Mouse (Mus musculus) Patski (cell line): ENCODE data around the gene Nol9. TPM values are rescaled to one million over a fixed set of nuclear protein-coding genes. Genes with fewer than 3 reads are reported as not detected.

ENCODE experiments used
- ATAC-seq: fragments of 100-300 bp; one replicate; pipeline ENCODE4 v1.8.0; 2021
- CTCF ChIA-PET: fragments of 350-600 bp; sonication (Branson Sonifier 250); formaldehyde crosslinking; loops from one replicate; lab custom pipeline; 2022; ENCODE audit warnings: inconsistent platforms; lab: Charles Lee
- POLR2A ChIA-PET: fragments of 350-600 bp; sonication (Branson Sonifier 250); formaldehyde crosslinking; loops from one replicate; lab custom pipeline; 2022; ENCODE audit warnings: antibody characterized with exemption, inconsistent platforms; lab: Charles Lee
- DNase-seq: peaks from one replicate; pipeline ENCODE4 v3.0.0-alpha.2; 2011; ENCODE audit warnings: low read depth, low spot score
- H3K27me3 ChIP-seq: fragments of 371-371 bp; one replicate; pipeline ENCODE4 v1.5.1; 2021
- CTCF ChIP-seq: fragments of 100-300 bp; IDR thresholded peaks from one replicate; pipeline ENCODE4 v1.5.1; 2021
- in situ Hi-C: fragments of 300-500 bp; cut with MboI; formaldehyde crosslinking; loops from 3 replicates; pipeline ENCODE4 v1.11.1; 2018; ENCODE audit warnings: low pct_unique_long_range_greater_than_20kb, mixed read lengths
- polyA plus RNA-seq: library from polyadenylated mRNA; unstranded; gene quantifications from one replicate; pipeline ENCODE4 v1.2.3, GENCODE M21; 2021

Nol9 gene
- polyA plus RNA-seq, 1 experiment from 2014 or later, result 19.4 TPM

GRCm38 (mm10) chr4:152041924-152042641 is 3.0 kb downstream of the Nol9 start:
- in situ Hi-C loops, result no loop called here
- CTCF ChIA-PET, result no interaction called here
- DNase-seq (no peak), ATAC-seq (no peak)
- no peak for TF ChIP-seq CTCF
- H3K27me3 ChIP-seq, result no peaks in the 10 kb centered on the region
- POLR2A ChIA-PET, result no interaction called here

GRCm38 (mm10) chr4:152043171-152043570 is 4.0 kb downstream of the Nol9 start:
- ATAC-seq, result no peak
- TF ChIP-seq CTCF, result no peak
- ChIA-PET CTCF (interaction anchor here (1.4 kb wide), 1 partner anchor 14 kb away, joined by 3 read pairs; no protein-coding TSS in a partner anchor), POLR2A (no interaction called here)
- in situ Hi-C loops, result no loop called here
- no peak for DNase-seq
- H3K27me3 ChIP-seq, result no peaks in the 10 kb centered on the region

- CTCF ChIA-PET, result no interaction called here
Observed at GRCm38 (mm10) chr4:152044609-152045008, 5.5 kb downstream of the Nol9 start.

GRCm38 (mm10) chr4:152062390-152063110 is 23.4 kb downstream of the Nol9 start:
- ATAC-seq, result peak; percentile 89
- ChIA-PET POLR2A (interaction anchor here (0.7 kb wide), 1 partner anchor 13 kb away, joined by 3 read pairs; no protein-coding TSS in a partner anchor), CTCF (interaction anchor here (0.7 to 1.1 kb wide), 5 partner anchors 16 to 48 kb away, joined by 3 to 4 read pairs (median 3); partner anchors contain the start of gene Tas1r1)
- in situ Hi-C loops, result no loop called here
- no peaks in the 10 kb centered on the region for H3K27me3 ChIP-seq
- no peak for TF ChIP-seq CTCF
- DNase-seq, result peak; percentile 73

More at GRCm38 (mm10) chr4:152044609-152045008, 5.5 kb downstream of the Nol9 start:
- POLR2A ChIA-PET, result no interaction called here
- TF ChIP-seq CTCF, result no peak
- ATAC-seq, result no peak
- in situ Hi-C loops, result no loop called here
- no peaks in the 10 kb centered on the region for H3K27me3 ChIP-seq
- DNase-seq, result no peak

- no peak for ATAC-seq
- DNase-seq, result no peak
- ChIA-PET CTCF (no interaction called here), POLR2A (no interaction called here)
- no peaks in the 10 kb centered on the region for H3K27me3 ChIP-seq
- in situ Hi-C loops, result no loop called here
- TF ChIP-seq CTCF, result no peak
Observed at GRCm38 (mm10) chr4:152067280-152067679, 28.2 kb downstream of the Nol9 start.

GRCm38 (mm10) chr4:152068166-152068724 is 29.1 kb downstream of the Nol9 start:
- no peaks in the 10 kb centered on the region for H3K27me3 ChIP-seq
- POLR2A ChIA-PET, result no interaction called here
- no peak for TF ChIP-seq CTCF
- DNase-seq, result peak; percentile 42
- no peak for ATAC-seq
- CTCF ChIA-PET, result interaction anchor here (1.1 kb wide), 1 partner anchor 10 kb away, joined by 3 read pairs; no protein-coding TSS in a partner anchor
- in situ Hi-C loops, result no loop called here

GRCm38 (mm10) chr4:152069245-152069644 is 30.1 kb downstream of the Nol9 start:
- H3K27me3 ChIP-seq, result no peaks in the 10 kb centered on the region
- ATAC-seq (no peak), DNase-seq (no peak)
- CTCF ChIA-PET, result no interaction called here
- POLR2A ChIA-PET, result no interaction called here
- TF ChIP-seq CTCF, result no peak
- in situ Hi-C loops, result no loop called here

GRCm38 (mm10) chr4:152070494-152071396 is 31.6 kb downstream of the Nol9 start:
- in situ Hi-C loops, result no loop called here
- H3K27me3 ChIP-seq, result no peaks in the 10 kb centered on the region
- CTCF ChIA-PET, result interaction anchor here (0.6 kb wide), 1 partner anchor 32 kb away, joined by 3 read pairs; no protein-coding TSS in a partner anchor
- POLR2A ChIA-PET, result no interaction called here
- no peak for TF ChIP-seq CTCF
- DNase-seq, result no peak
- ATAC-seq, result no peak

- DNase-seq (no peak), ATAC-seq (no peak)
- POLR2A ChIA-PET, result no interaction called here
- H3K27me3 ChIP-seq, result no peaks in the 10 kb centered on the region
- CTCF ChIA-PET, result no interaction called here
- no peak for TF ChIP-seq CTCF
- in situ Hi-C loops, result no loop called here
Observed at GRCm38 (mm10) chr4:152072121-152072601, 33.0 kb downstream of the Nol9 start, which contains the start of gene Plekhg5. Plekhg5 (plus strand) TSS chr4:152072498.

GRCm38 (mm10) chr4:152072655-152073054 is 33.5 kb downstream of the Nol9 start:
- ATAC-seq, result no peak
- TF ChIP-seq CTCF, result no peak
- POLR2A ChIA-PET, result no interaction called here
- in situ Hi-C loops, result no loop called here
- no peaks in the 10 kb centered on the region for H3K27me3 ChIP-seq
- no peak for DNase-seq
- CTCF ChIA-PET, result no interaction called here
